Mouse (Mus musculus) ES-E14 (cell line): Measurements from ENCODE around the gene Fam222a. TPM values are rescaled to one million over a fixed set of nuclear protein-coding genes. Genes with fewer than 3 reads are reported as not detected.

Experiments
- DNase-seq: peaks from one replicate; pipeline ENCODE4 v3.0.0-alpha.2; 2013; ENCODE audit warnings: low read depth, low spot score
- H3K27ac ChIP-seq: 2 replicates; pipeline ENCODE4 v1.5.1; 2012; ENCODE audit warnings: low read depth, mild to moderate bottlenecking, low read length, moderate library complexity, mixed read lengths; ENCODE audit not compliant: poor library complexity, insufficient read depth, severe bottlenecking
- H3K36me3 ChIP-seq: 2 replicates; pipeline ENCODE4 v1.6.1; 2012; ENCODE audit warnings: mild to moderate bottlenecking, low read length, moderate library complexity, mixed read lengths; ENCODE audit not compliant: control insufficient read depth, poor library complexity, insufficient read depth, severe bottlenecking
- H3K4me1 ChIP-seq, 2 experiments: fragments of 150-350 bp in 1 of 2; sonication (generic) in 1 of 2; 2 replicates each; pipeline ENCODE4 v1.6.1; 2012; ENCODE audit warnings: low read length in 2 of 2, mild to moderate bottlenecking in 1 of 2, mixed read lengths in 1 of 2; ENCODE audit not compliant: control insufficient read depth in 2 of 2, insufficient read depth in 2 of 2, poor library complexity in 1 of 2
- H3K4me3 ChIP-seq, 2 experiments: fragments of 150-350 bp in 1 of 2; sonication (generic) in 1 of 2; 2 replicates each; pipeline ENCODE4 v1.5.1; 2012; ENCODE audit warnings: low read length in 2 of 2, low read depth in 1 of 2, mild to moderate bottlenecking in 1 of 2, mixed read lengths in 1 of 2; ENCODE audit not compliant: insufficient read depth in 1 of 2, poor library complexity in 1 of 2, severe bottlenecking in 1 of 2
- H3K9ac ChIP-seq: 2 replicates; pipeline ENCODE4 v1.6.1; 2012; ENCODE audit warnings: low read depth, mild to moderate bottlenecking, low read length, mixed read lengths; ENCODE audit not compliant: poor library complexity, insufficient read depth, severe bottlenecking
- H3K9me3 ChIP-seq: fragments of 150-350 bp; sonication (generic); 2 replicates; pipeline ENCODE4 v1.6.1; 2012; ENCODE audit warnings: low read depth, mild to moderate bottlenecking, low read length; ENCODE audit not compliant: control insufficient read depth, insufficient read depth
- CHD2 ChIP-seq: IDR thresholded peaks from 2 replicates; pipeline ENCODE4 v1.6.1; 2014; ENCODE audit warnings: mild to moderate bottlenecking, low read depth, low read length, inconsistent platforms
- HCFC1 ChIP-seq: IDR thresholded peaks from 2 replicates; pipeline ENCODE4 v1.6.1; 2012; ENCODE audit warnings: low read length, inconsistent platforms, borderline replicate concordance; ENCODE audit not compliant: insufficient read depth
- MAFK ChIP-seq: IDR thresholded peaks from 2 replicates; pipeline ENCODE4 v1.6.1; 2014; ENCODE audit warnings: mild to moderate bottlenecking, low read depth, low read length, inconsistent platforms; ENCODE audit not compliant: insufficient read depth
- ZC3H11A ChIP-seq: IDR thresholded peaks from 2 replicates; pipeline ENCODE4 v1.6.1; 2012; ENCODE audit warnings: low read depth, mild to moderate bottlenecking, inconsistent platforms, low read length, borderline replicate concordance
- ZNF384 ChIP-seq: IDR thresholded peaks from 2 replicates; pipeline ENCODE4 v1.6.1; 2012; ENCODE audit warnings: low read depth, low read length, inconsistent platforms
- in situ Hi-C, 2 experiments: fragments of 600-800 bp; cut with MboI; formaldehyde crosslinking; loops; one replicate each; pipeline ENCODE4 v1.15.1; 2025; ENCODE audit warnings: low sequenced_read_pairs in 2 of 2, inconsistent platforms in 1 of 2; ENCODE audit not compliant: unreplicated experiment in 2 of 2
- total RNA-seq: library from RNA; depleted of rRNA; stranded (reverse); fragments of 300-350 nt; gene quantifications from 2 replicates; pipeline ENCODE4 v1.2.3, GENCODE M21; 2012

The Fam222a gene
- total RNA-seq, 1 experiment, result 1.2 TPM

DNA sequence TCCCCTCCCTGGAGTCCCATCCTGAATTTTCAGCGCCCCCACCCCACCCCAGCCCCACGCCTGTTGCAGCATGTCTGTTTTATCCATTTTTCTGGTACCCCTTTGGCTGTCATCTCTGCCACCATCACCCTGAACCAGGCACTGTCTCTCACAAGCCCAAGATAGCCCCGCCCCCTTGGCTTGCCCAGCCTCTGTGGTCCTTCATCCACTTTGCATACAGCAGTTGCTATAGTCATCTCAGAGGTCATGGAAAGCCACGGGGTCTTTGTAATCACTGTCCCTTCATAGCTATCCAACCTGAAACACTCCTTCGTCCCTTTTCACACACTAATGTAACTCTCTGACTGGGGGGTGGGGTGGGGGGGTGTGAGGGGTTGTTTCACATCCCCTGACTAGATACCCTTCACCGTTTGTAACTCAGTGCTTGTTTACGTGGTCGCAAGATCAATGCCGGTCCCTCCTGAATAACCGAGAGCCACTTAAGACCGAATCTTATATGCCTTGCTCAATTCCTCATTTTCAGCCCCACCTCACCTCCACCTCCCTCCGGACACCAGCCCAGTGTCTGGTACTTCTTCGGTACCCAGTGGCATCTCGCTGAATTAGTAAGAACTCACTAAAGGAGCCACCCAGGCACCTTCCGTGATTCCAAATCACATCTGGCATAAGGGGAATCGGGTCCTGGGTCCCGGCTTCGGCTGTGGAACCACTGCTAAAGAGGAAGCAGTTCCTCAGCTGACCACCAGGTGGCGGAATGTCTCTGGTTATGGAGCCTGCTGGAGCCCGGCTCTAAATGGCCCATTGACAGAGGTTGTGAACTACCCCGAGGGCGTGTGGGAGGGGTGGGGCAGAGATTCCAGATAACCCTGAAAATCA is 71.2 kb downstream of the Fam222a start:
- H3K4me3 ChIP-seq, result no peak overlapping the region

DNA sequence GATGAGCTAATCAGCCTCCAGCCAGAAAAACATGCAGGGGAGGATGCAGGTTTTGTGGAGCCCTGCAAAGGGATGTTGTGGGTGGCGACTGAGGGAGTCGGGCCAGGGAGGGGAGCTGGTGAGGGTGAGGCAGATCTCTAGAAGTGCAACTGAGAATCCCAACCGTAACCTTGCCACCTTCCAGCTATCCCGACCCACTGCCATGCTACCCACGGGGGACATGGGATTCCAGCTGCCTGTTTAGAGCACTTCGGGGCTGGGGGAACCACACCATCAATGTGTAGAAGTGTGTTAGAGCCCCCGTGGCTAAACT is 71.8 kb downstream of the Fam222a start:
- no peaks in the 10 kb centered on the region for H3K9me3 ChIP-seq
- no peaks in the 10 kb centered on the region for H3K36me3 ChIP-seq
- DNase-seq, result no peak
- H3K27ac ChIP-seq, result no peak overlapping the region
- in situ Hi-C loops, result no loop called here
- no peak overlapping the region for H3K9ac ChIP-seq
- peaks cover 0 to 12% of the 10 kb centered on the region in 2 experiments; a peak in 2 of 4 replicates for H3K4me1 ChIP-seq
- TF ChIP-seq CHD2, result no peak
- H3K4me3 ChIP-seq, result no peak overlapping the region

More for the DNA sequence above, 71.2 kb downstream of the Fam222a start:
- peaks cover 0 to 12% of the 10 kb centered on the region in 2 experiments; a peak in 2 of 4 replicates for H3K4me1 ChIP-seq
- H3K27ac ChIP-seq, result no peak overlapping the region
- TF ChIP-seq MAFK, result no peak
- TF ChIP-seq ZC3H11A, result peak; percentile 48; the same call in 1 of the 2 replicates
- no peaks in the 10 kb centered on the region for H3K9me3 ChIP-seq
- in situ Hi-C loops, result no loop called here
- H3K9ac ChIP-seq, result no peak overlapping the region
- H3K36me3 ChIP-seq, result no peaks in the 10 kb centered on the region
- peak; percentile 96 for DNase-seq

GRCm38 (mm10) chr5:114640809-114641208 is 73.0 kb downstream of the Fam222a start:
- H3K36me3 ChIP-seq, result no peaks in the 10 kb centered on the region
- in situ Hi-C loops, result no loop called here
- no peaks in the 10 kb centered on the region for H3K9me3 ChIP-seq
- no peak for TF ChIP-seq MAFK
- TF ChIP-seq HCFC1, result no peak
- TF ChIP-seq ZC3H11A, result no peak
- TF ChIP-seq CHD2, result no peak
- no peak for TF ChIP-seq ZNF384
- H3K27ac ChIP-seq, result no peak overlapping the region
- no peak overlapping the region for H3K4me3 ChIP-seq
- H3K9ac ChIP-seq, result no peak overlapping the region
- DNase-seq, result no peak
- H3K4me1 ChIP-seq, result peaks cover 0 to 9% of the 10 kb centered on the region in 2 experiments; a peak in 2 of 4 replicates

DNA sequence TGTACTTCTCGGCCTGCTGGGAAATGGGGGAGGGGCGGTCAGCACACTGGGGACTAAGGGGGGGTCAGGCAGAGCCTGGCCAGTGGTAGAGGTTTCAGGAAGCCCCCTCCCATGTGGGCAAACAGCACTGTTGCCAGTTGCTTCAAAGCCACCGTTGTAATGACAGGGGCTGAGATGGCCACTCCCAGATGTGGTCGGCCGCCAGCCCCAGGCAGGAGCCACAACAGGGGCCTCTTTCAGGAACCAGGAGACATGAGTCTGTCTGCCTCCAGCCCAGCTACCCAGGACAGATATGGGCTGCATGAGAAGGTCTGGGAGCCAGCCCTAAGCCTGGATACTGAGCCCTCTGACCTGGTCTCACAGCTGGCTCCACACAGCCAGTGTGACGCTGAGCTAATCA is 77.1 kb downstream of the Fam222a start:
- Histone ChIP-seq H3K9ac (no peak overlapping the region), H3K27ac (no peak overlapping the region), H3K4me1 (peaks cover 0 to 13% of the 10 kb centered on the region in 2 experiments; a peak in 2 of 4 replicates), H3K36me3 (no peaks in the 10 kb centered on the region), H3K4me3 (no peak overlapping the region), H3K9me3 (no peaks in the 10 kb centered on the region)
- in situ Hi-C loops, result no loop called here
- no peak for DNase-seq
- TF ChIP-seq MAFK (no peak), CHD2 (no peak), ZNF384 (no peak), ZC3H11A (no peak), HCFC1 (no peak)

GRCm38 (mm10) chr5:114645916-114646315 is 78.1 kb downstream of the Fam222a start:
- peaks cover 0 to 12% of the 10 kb centered on the region in 2 experiments; a peak in 2 of 4 replicates for H3K4me1 ChIP-seq
- no peaks in the 10 kb centered on the region for H3K9me3 ChIP-seq
- H3K36me3 ChIP-seq, result no peaks in the 10 kb centered on the region
- H3K27ac ChIP-seq, result no peak overlapping the region
- DNase-seq, result no peak
- no peak overlapping the region for H3K4me3 ChIP-seq
- H3K9ac ChIP-seq, result no peak overlapping the region
- in situ Hi-C loops, result no loop called here
- TF ChIP-seq ZC3H11A (no peak), MAFK (no peak), ZNF384 (no peak), CHD2 (no peak), HCFC1 (no peak)
